Mouse (Mus musculus) forelimb bud, embryonic 11.5 days (tissue): Measurements from ENCODE around the gene Camta1.
A peak's percentile ranks its signal among the peaks of the same experiment; 100 is the strongest.

Experiments used
- DNase-seq: peaks from one replicate; pipeline ENCODE4 v3.0.0-alpha.2; 2012; ENCODE audit warnings: low read depth, low spot score

Camta1 gene

GRCm38 (mm10) chr4:151215179-151215578, 646.5 kb downstream of the Camta1 start:
- DNase-seq = no peak

GRCm38 (mm10) chr4:151213475-151213874, 648.2 kb downstream of the Camta1 start:
- no peak for DNase-seq

- DNase-seq = no peak
Measured at GRCm38 (mm10) chr4:151211992-151212391, 649.7 kb downstream of the Camta1 start.

- DNase-seq = no peak
Measured at GRCm38 (mm10) chr4:151207566-151207965, 654.1 kb downstream of the Camta1 start.

- DNase-seq = peak; percentile 24
Measured at GRCm38 (mm10) chr4:151202891-151203290, 658.8 kb downstream of the Camta1 start.

- DNase-seq = no peak
Measured at GRCm38 (mm10) chr4:151200316-151200715, 661.4 kb downstream of the Camta1 start.

GRCm38 (mm10) chr4:151195126-151195525, 666.5 kb downstream of the Camta1 start:
- no peak for DNase-seq

- no peak for DNase-seq
Measured at GRCm38 (mm10) chr4:151194715-151195097, 667.0 kb downstream of the Camta1 start.

- no peak for DNase-seq
Measured at GRCm38 (mm10) chr4:151194030-151194714, 667.5 kb downstream of the Camta1 start.

- DNase-seq = peak; percentile 82
Measured at GRCm38 (mm10) chr4:151186447-151186846, 675.2 kb downstream of the Camta1 start.

- peak; percentile 57 for DNase-seq
Measured at GRCm38 (mm10) chr4:151185750-151186149, 675.9 kb downstream of the Camta1 start.

GRCm38 (mm10) chr4:151180394-151180902, 681.2 kb downstream of the Camta1 start:
- DNase-seq = no peak

- no peak for DNase-seq
Measured at GRCm38 (mm10) chr4:151179639-151180038, 682.0 kb downstream of the Camta1 start.

- DNase-seq = no peak
Measured at GRCm38 (mm10) chr4:151178970-151179378, 682.7 kb downstream of the Camta1 start.

- no peak for DNase-seq
Measured at GRCm38 (mm10) chr4:151172526-151172925, 689.1 kb downstream of the Camta1 start.

GRCm38 (mm10) chr4:151171117-151171516, 690.6 kb downstream of the Camta1 start:
- no peak for DNase-seq

- no peak for DNase-seq
Measured at GRCm38 (mm10) chr4:151170658-151171057, 691.0 kb downstream of the Camta1 start.

GRCm38 (mm10) chr4:151166969-151167368, 694.7 kb downstream of the Camta1 start:
- no peak for DNase-seq

- DNase-seq = no peak
Measured at GRCm38 (mm10) chr4:151165539-151165938, 696.1 kb downstream of the Camta1 start.

GRCm38 (mm10) chr4:151164309-151164708, 697.4 kb downstream of the Camta1 start:
- no peak for DNase-seq

- no peak for DNase-seq
Measured at GRCm38 (mm10) chr4:151161869-151162268, 699.8 kb downstream of the Camta1 start.

- DNase-seq = no peak
Measured at GRCm38 (mm10) chr4:151160932-151161331, 700.7 kb downstream of the Camta1 start.

GRCm38 (mm10) chr4:151160476-151160875, 701.2 kb downstream of the Camta1 start:
- no peak for DNase-seq

- DNase-seq = no peak
Measured at GRCm38 (mm10) chr4:151158250-151158649, 703.4 kb downstream of the Camta1 start.
